Mouse (Mus musculus) CH12.LX (cell line): ENCODE measurements around the gene Ifit1bl1.

Experiments used
- CHD1 ChIP-seq: IDR thresholded peaks from 2 replicates; pipeline ENCODE4 v1.6.1; 2012; ENCODE audit warnings: low read depth, low read length, improper control_type of control experiment, inconsistent platforms
- CTCF ChIP-seq, 2 experiments: IDR thresholded peaks in 1 of 2; conservative IDR thresholded peaks in 1 of 2; 2 replicates each; pipeline ENCODE4 v1.5.1; 2011 to 2012; ENCODE audit warnings: low read depth in 2 of 2, low read length in 2 of 2, improper control_type of control experiment in 1 of 2, inconsistent platforms in 1 of 2, mild to moderate bottlenecking in 1 of 2, moderate library complexity in 1 of 2
- EP300 ChIP-seq: IDR thresholded peaks from 2 replicates; pipeline ENCODE4 v1.6.1; 2011; ENCODE audit warnings: low read length, improper control_type of control experiment
- GABPA ChIP-seq: IDR thresholded peaks from 2 replicates; pipeline ENCODE4 v1.6.1; 2012; ENCODE audit warnings: low read depth, low read length, improper control_type of control experiment, inconsistent platforms; ENCODE audit not compliant: insufficient replicate concordance
- MAX ChIP-seq: IDR thresholded peaks from 2 replicates; pipeline ENCODE4 v1.6.1; 2011; ENCODE audit warnings: low read length, improper control_type of control experiment
- NRF1 ChIP-seq: IDR thresholded peaks from 2 replicates; pipeline ENCODE4 v1.6.1; 2014; ENCODE audit warnings: low read depth, mild to moderate bottlenecking, inconsistent platforms, low read length, improper control_type of control experiment, moderate library complexity
- PAX5 ChIP-seq: IDR thresholded peaks from 2 replicates; pipeline ENCODE4 v1.6.1; 2012; ENCODE audit warnings: low read length, inconsistent platforms, mixed read lengths
- SMC3 ChIP-seq: IDR thresholded peaks from 2 replicates; pipeline ENCODE4 v1.6.1; 2011; ENCODE audit warnings: low read depth, low read length, improper control_type of control experiment
- UBTF ChIP-seq: IDR thresholded peaks from 2 replicates; pipeline ENCODE4 v1.6.1; 2012; ENCODE audit warnings: low read depth, mild to moderate bottlenecking, inconsistent platforms, low read length, improper control_type of control experiment, moderate library complexity
- USF1 ChIP-seq: IDR thresholded peaks from 2 replicates; pipeline ENCODE4 v1.6.1; 2014; ENCODE audit warnings: low read depth, mild to moderate bottlenecking, inconsistent platforms, low read length, improper control_type of control experiment
- ZC3H11A ChIP-seq: IDR thresholded peaks from 2 replicates; pipeline ENCODE4 v1.6.1; 2012; ENCODE audit warnings: low read depth, mild to moderate bottlenecking, inconsistent platforms, low read length, improper control_type of control experiment

DNA sequence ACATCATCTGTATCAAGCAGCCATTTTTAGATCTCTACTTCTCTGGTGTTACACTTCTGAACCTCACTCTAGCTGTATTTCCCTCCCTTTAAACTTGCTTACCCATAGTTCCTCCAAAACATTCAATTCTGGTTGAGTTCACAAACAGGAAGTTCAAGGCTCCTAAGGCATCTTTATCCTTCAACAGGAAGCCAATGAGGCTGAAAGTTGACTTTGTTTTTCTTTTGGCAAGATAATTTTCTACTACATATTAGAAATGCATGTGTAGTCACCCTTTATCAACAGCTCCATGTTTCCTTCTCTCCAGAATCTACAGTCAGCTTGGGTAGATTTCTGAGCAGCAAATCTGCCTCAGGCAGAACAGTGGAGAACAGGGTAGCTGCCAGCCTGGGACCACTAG is 39.2 kb downstream of the Ifit1bl1 start:
- no peak for TF ChIP-seq MAX
- TF ChIP-seq GABPA, result no peak
- TF ChIP-seq EP300, result no peak
- TF ChIP-seq CTCF (conservative IDR thresholded peaks at IDR 0.05 in 1 of 2, IDR thresholded peaks at IDR 0.05 in 1 of 2; ENCODE audit: low read depth in 2 of 2, low read length in 2 of 2), result no peak
- no peak for TF ChIP-seq PAX5
- no peak for TF ChIP-seq CHD1
- no peak for TF ChIP-seq UBTF
- TF ChIP-seq SMC3, result no peak
- TF ChIP-seq ZC3H11A, result no peak
- no peak for TF ChIP-seq NRF1
- TF ChIP-seq USF1, result no peak
